Mouse (Mus musculus) forebrain, embryonic 14.5 days (tissue): ENCODE results near the gene OR5BS1P. TPM values are rescaled to one million over a fixed set of nuclear protein-coding genes. Genes with fewer than 3 reads are reported as not detected.
A peak's percentile ranks its signal among the peaks of the same experiment; 100 is the strongest.
"Not testable (repeated sequence)": the region's sequence is repeated elsewhere in the genome, so short reads cannot be mapped to it uniquely, and the experiment has no call there.

Experiments
- ATAC-seq: fragments of 200-750 bp; cut with Nextera tagmentation; 2 replicates; pipeline ENCODE4 v1.8.0; 2017; ENCODE audit warnings: mild to moderate bottlenecking, moderate library complexity
- DNase-seq: peaks from one replicate; pipeline ENCODE4 v3.0.0-alpha.2; 2015; ENCODE audit warnings: low spot score
- H3K27ac ChIP-seq: fragments of 300-500 bp; sonication (generic); 2 replicates; pipeline ENCODE4 v1.5.1; 2014; ENCODE audit warnings: low read depth, mild to moderate bottlenecking, control low read depth, low read length, moderate library complexity
- H3K27me3 ChIP-seq: fragments of 300-500 bp; sonication (generic); replicated peaks from 2 replicates; pipeline ENCODE4 v1.6.1; 2014; ENCODE audit warnings: low read length, control low read depth, mixed read lengths; ENCODE audit not compliant: control insufficient read depth, insufficient read depth
- H3K36me3 ChIP-seq: fragments of 300-500 bp; sonication (generic); 2 replicates; pipeline ENCODE4 v1.6.1; 2014; ENCODE audit warnings: low read length, control low read depth; ENCODE audit not compliant: control insufficient read depth, insufficient read depth
- H3K4me1 ChIP-seq: fragments of 300-500 bp; sonication (generic); 2 replicates; pipeline ENCODE4 v1.6.1; 2014; ENCODE audit warnings: antibody characterized with exemption, low read length, control low read depth; ENCODE audit not compliant: control insufficient read depth, insufficient read depth
- H3K4me2 ChIP-seq: fragments of 300-500 bp; sonication (generic); 2 replicates; pipeline ENCODE4 v1.6.1; 2014; ENCODE audit warnings: mild to moderate bottlenecking, control low read depth, low read length
- H3K4me3 ChIP-seq: fragments of 300-500 bp; sonication (generic); 2 replicates; pipeline ENCODE4 v1.5.1; 2014; ENCODE audit warnings: low read depth, low read length, control low read depth
- H3K9ac ChIP-seq: fragments of 300-500 bp; sonication (generic); 2 replicates; pipeline ENCODE4 v1.6.1; 2014; ENCODE audit warnings: mild to moderate bottlenecking, low read length, control low read depth, moderate library complexity
- H3K9me3 ChIP-seq: fragments of 300-500 bp; sonication (generic); replicated peaks from 2 replicates; pipeline ENCODE4 v1.6.1; 2016; ENCODE audit warnings: low read length, control low read depth, mixed read lengths; ENCODE audit not compliant: control insufficient read depth
- WGBS: fragments of 180-500 bp; shearing (Covaris S2); extraction: QIAGEN DNeasy Blood & Tissue Kit; methylation state at CpG from one replicate; pipeline ENCODE4 v1.1.7; 2014; 5-methylcytosine and 5-hydroxymethylcytosine counted together
- polyA plus RNA-seq: library from polyadenylated mRNA; unstranded; fragments of >200 nt; fragmentation: Nextera tagmentation; extraction: Ambion mirVana; gene quantifications from 2 replicates; pipeline ENCODE4 v1.2.1, GENCODE M21; 2014

The OR5BS1P gene
- not detected in 2 replicates for polyA plus RNA-seq

DNA sequence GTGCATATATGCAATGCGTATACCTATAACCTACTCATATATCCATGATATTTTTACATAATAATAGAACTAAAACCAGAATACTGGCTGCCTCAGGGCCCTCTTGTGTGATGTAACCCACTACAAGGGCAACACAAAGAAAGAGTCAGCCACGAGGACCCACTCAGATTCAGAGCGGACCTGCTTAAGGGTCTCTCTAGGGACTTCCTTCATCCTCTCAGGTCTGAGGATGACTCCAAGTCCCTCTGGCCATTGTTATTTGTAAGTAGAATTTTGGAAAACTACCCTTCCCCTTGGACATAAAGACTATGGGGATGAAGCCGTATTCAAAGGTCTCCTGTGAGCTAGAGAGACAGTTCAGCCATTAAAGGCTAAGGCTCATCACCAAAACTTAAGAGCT, at the start of gene OR5BS1P:
TSS of gene OR5BS1P (plus strand) at position 301 of the 400 bp plus-strand sequence.
- no peaks in the 10 kb centered on the region for H3K4me1 ChIP-seq
- no peak within 1 kb of the TSS for H3K4me2 ChIP-seq
- WGBS: 91% methylated on average over 4 of the region's 4 CpGs
- no peaks in the 10 kb centered on the region for H3K9me3 ChIP-seq
- H3K9ac ChIP-seq: no peak within 1 kb of the TSS
- H3K27me3 ChIP-seq: no peaks in the 10 kb centered on the region
- no peak for DNase-seq
- ATAC-seq: no peak
- no peak within 1 kb of the TSS for H3K27ac ChIP-seq
- H3K36me3 ChIP-seq: no peaks in the 10 kb centered on the region
- H3K4me3 ChIP-seq: no peak within 1 kb of the TSS

GRCm38 (mm10) chr15:98420897-98421296, 48.8 kb upstream of the OR5BS1P start:
- H3K27me3 ChIP-seq: no peaks in the 10 kb centered on the region
- WGBS: 77% methylated on average over 4 of the region's 4 CpGs
- H3K9ac ChIP-seq: no peak overlapping the region
- ATAC-seq (no peak), DNase-seq (no peak)
- H3K4me3 ChIP-seq: no peak overlapping the region
- no peaks in the 10 kb centered on the region for H3K4me1 ChIP-seq
- no peaks in the 10 kb centered on the region for H3K9me3 ChIP-seq
- no peak overlapping the region for H3K27ac ChIP-seq
- H3K4me2 ChIP-seq: no peak overlapping the region
- H3K36me3 ChIP-seq: no peaks in the 10 kb centered on the region

DNA sequence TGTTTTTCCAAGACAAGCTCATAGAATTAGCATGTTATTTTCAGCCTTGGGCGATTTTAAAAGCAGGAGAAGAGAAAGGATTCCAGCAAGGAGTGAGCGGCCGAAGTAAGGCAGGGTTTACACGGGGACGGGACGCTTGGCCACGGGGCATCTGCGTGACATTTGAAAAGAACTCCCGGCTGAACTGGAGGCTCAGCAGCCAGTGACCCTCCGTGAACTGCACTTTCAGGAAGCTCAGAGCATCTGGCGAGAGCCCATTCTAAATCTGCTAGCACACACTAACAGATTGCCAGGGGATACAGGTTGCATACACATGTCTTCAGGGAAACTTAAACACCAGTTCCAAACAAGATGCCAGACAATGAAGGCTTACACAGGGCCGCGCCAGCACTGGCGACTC, 45.4 kb upstream of the OR5BS1P start:
- DNase-seq (no peak), ATAC-seq (no peak)
- Histone ChIP-seq H3K9ac (no peak overlapping the region), H3K4me2 (no peak overlapping the region), H3K4me1 (no peaks in the 10 kb centered on the region), H3K9me3 (no peaks in the 10 kb centered on the region), H3K27me3 (no peaks in the 10 kb centered on the region), H3K27ac (no peak overlapping the region), H3K36me3 (no peaks in the 10 kb centered on the region), H3K4me3 (no peak overlapping the region)
- WGBS: 77% methylated on average over 14 of the region's 14 CpGs

- Histone ChIP-seq H3K4me2 (no peak overlapping the region), H3K27ac (no peak overlapping the region), H3K27me3 (no peaks in the 10 kb centered on the region), H3K4me3 (no peak overlapping the region), H3K9ac (no peak overlapping the region), H3K4me1 (no peaks in the 10 kb centered on the region), H3K9me3 (no peaks in the 10 kb centered on the region), H3K36me3 (no peaks in the 10 kb centered on the region)
- DNase-seq (no peak), ATAC-seq (no peak)
- 84% methylated on average over 6 of the region's 6 CpGs for WGBS
Measured at GRCm38 (mm10) chr15:98424753-98425152, 44.9 kb upstream of the OR5BS1P start.

DNA sequence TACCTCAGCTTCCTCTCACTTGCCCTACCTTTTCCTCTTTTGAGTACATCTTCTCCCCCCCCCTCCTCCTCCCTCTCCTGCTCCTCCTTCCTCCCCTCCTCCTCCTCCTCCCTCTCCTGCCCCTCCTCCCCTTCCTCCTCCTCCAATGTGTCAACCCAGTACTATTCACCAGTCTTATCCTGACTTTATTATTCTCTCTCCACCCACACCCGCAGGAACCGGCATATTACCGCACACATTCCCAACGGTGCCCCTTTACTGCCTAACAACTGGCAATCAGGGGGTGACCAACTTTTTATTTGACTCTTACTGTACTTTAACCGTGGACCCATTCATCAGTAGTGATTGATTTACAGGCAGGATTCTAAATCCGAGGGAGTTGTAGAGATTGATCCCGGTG, 44.5 kb upstream of the OR5BS1P start:
- no peak overlapping the region for H3K4me2 ChIP-seq
- H3K9me3 ChIP-seq: no peaks in the 10 kb centered on the region
- H3K27ac ChIP-seq: no peak overlapping the region
- H3K9ac ChIP-seq: no peak overlapping the region
- H3K27me3 ChIP-seq: no peaks in the 10 kb centered on the region
- H3K36me3 ChIP-seq: no peaks in the 10 kb centered on the region
- ATAC-seq: no peak
- DNase-seq: no peak
- no peaks in the 10 kb centered on the region for H3K4me1 ChIP-seq
- no peak overlapping the region for H3K4me3 ChIP-seq
- WGBS: 87% methylated on average over 7 of the region's 7 CpGs

DNA sequence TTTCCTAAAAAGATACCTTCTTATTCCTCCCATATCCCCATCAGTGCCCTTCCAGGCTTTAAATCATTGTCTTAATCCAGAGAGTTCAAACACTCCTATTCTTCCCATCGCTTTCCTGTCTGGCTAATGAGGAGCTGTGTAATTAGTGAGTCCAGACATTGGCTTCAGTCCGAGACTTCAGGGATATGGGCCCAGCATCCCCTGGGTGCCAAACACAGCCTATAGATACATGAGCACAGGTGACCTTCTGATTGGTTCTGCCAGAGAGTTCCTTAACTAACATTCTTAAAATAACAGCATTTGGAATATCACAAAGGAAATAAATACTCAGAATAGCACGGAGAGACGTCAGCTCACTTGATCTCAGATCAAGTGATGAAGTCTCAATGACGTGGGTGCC, 38.8 kb upstream of the OR5BS1P start, which contains the start of gene Olfr282:
TSS of gene Olfr282 (plus strand) at position 301 of the 400 bp plus-strand sequence.
- H3K9me3 ChIP-seq: not testable (repeated sequence)

GRCm38 (mm10) chr15:98444561-98444960, 25.1 kb upstream of the OR5BS1P start:
- WGBS: 76% methylated on average over 3 of the region's 3 CpGs
- Histone ChIP-seq H3K27me3 (no peaks in the 10 kb centered on the region), H3K9ac (no peak overlapping the region), H3K4me2 (no peak overlapping the region), H3K4me1 (no peaks in the 10 kb centered on the region), H3K9me3 (no peaks in the 10 kb centered on the region), H3K36me3 (no peaks in the 10 kb centered on the region), H3K4me3 (no peak overlapping the region), H3K27ac (no peak overlapping the region)
- ATAC-seq (no peak), DNase-seq (no peak)

More for the DNA sequence above, 38.8 kb upstream of the OR5BS1P start, which contains the start of gene Olfr282:
- not testable (repeated sequence) for H3K27me3 ChIP-seq, H3K36me3 ChIP-seq, H3K4me1 ChIP-seq, DNase-seq, ATAC-seq, H3K27ac ChIP-seq, H3K4me3 ChIP-seq, H3K4me2 ChIP-seq, H3K9ac ChIP-seq
- WGBS: 59% methylated on average over 5 of the region's 5 CpGs

- peak; percentile 2 for DNase-seq
- ATAC-seq: no peak
- 56% methylated on average over 4 of the region's 4 CpGs for WGBS
- H3K4me3 ChIP-seq: no peak overlapping the region
- no peak overlapping the region for H3K4me2 ChIP-seq
- H3K36me3 ChIP-seq: no peaks in the 10 kb centered on the region
- H3K9ac ChIP-seq: no peak overlapping the region
- no peaks in the 10 kb centered on the region for H3K9me3 ChIP-seq
- H3K27ac ChIP-seq: no peak overlapping the region
- H3K27me3 ChIP-seq: no peaks in the 10 kb centered on the region
- H3K4me1 ChIP-seq: no peaks in the 10 kb centered on the region
Measured at GRCm38 (mm10) chr15:98448521-98448920, 21.2 kb upstream of the OR5BS1P start.

- WGBS: 94% methylated on average over 7 of the region's 7 CpGs
- Histone ChIP-seq H3K4me1 (no peaks in the 10 kb centered on the region), H3K36me3 (no peaks in the 10 kb centered on the region), H3K27ac (no peak within 1 kb of the TSS), H3K4me3 (no peak within 1 kb of the TSS), H3K9me3 (no peaks in the 10 kb centered on the region), H3K9ac (no peak within 1 kb of the TSS), H3K27me3 (no peaks in the 10 kb centered on the region), H3K4me2 (no peak within 1 kb of the TSS)
- no peak for DNase-seq
- no peak for ATAC-seq
Measured at GRCm38 (mm10) chr15:98452288-98452687, 17.4 kb upstream of the OR5BS1P start, which contains the start of gene Olfr281. Gene Olfr281 (plus strand): TSS chr15:98452588.
